Mouse (Mus musculus): ENCODE measurements around the gene Hist1h2ai. TPM values are rescaled to one million over a fixed set of nuclear protein-coding genes. Genes with fewer than 3 reads are reported as not detected.
"Not testable (repeated sequence)": the region's sequence is repeated elsewhere in the genome, so short reads cannot be mapped to it uniquely, and the experiment has no call there.

Hist1h2ai gene
- polyA plus RNA-seq, 1 experiment from 2014 or later, result 13.5 TPM

DNA sequence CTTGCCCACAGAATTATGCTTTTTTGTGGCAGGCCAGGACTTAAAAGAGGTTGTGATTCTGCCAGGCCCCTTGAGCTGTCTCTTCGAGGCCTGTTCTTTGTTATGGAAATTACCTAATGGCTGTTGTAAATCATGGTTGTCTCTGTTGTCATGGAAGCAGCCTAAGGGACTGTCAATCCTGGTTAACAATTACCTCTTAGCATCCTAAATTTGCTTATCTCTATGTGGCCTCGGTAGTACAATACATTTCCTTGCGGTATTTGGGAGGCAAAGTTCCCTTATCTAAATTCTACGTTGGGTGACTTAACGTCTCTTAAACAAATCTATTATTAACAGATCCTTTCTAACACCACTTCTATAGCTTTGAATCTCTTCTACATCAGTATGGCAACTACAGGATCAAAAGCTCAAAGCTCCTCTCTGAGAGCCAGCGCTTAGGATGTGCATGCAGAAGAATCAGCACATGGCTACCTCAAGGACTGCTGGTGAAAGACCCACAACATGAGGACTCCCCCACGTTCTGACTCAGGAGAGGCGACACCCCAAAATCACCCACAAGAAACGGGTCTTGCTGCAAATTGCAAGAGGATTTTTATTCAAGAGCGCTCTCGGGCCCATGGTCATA, 11.8 kb downstream of the Hist1h2ai start:
- no peak overlapping the region for H3K27ac ChIP-seq (ENCODE audit: low read length)

DNA sequence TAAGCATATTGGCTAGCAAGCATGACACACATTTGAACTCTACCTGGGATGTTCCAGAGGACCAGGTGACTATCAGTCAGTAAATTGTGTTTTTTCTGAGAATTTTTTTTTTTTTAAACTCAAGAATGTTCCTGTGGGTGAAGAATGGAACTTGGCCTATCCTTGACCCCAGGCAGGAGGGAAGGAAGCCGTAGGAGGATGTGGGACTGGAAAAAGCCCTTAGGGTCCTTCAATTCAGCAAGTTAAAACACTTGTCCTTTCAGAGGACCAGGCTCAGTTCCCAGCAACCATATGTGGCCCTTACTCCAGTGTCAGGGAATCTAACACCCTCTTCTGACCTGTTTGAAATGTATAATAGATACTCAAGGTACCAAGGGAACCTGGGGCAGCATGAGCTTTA, 13.3 kb downstream of the Hist1h2ai start:
- H3K4me3 ChIP-seq (ENCODE audit: low read length), result no peak overlapping the region
- no peaks in the 10 kb centered on the region for H3K9me3 ChIP-seq (ENCODE audit: low read length)
- WGBS, result 35% methylated on average over 1 of the region's 1 CpGs
- H3K4me1 ChIP-seq (ENCODE audit: insufficient read depth, low read length), result peaks cover 10% of the 10 kb centered on the region; the same call in 1 of the 2 replicates
- no peaks in the 10 kb centered on the region for H3K36me3 ChIP-seq (ENCODE audit: insufficient read depth, low read length)
- no peak overlapping the region for H3K27ac ChIP-seq (ENCODE audit: low read length)
- no peak overlapping the region for H3K4me2 ChIP-seq (replicated peaks; ENCODE audit: low read depth, low read length)
- ATAC-seq (ENCODE audit: low FRiP score, low TSS enrichment), result no peak
- H3K27me3 ChIP-seq (ENCODE audit: insufficient read depth, low read length), result no peaks in the 10 kb centered on the region
- H3K9ac ChIP-seq (replicated peaks; ENCODE audit: low read length), result no peak overlapping the region

More for the DNA sequence above, 11.8 kb downstream of the Hist1h2ai start:
- no peak overlapping the region for H3K9ac ChIP-seq (replicated peaks; ENCODE audit: low read length)
- ATAC-seq (ENCODE audit: low FRiP score, low TSS enrichment), result no peak
- 51% methylated on average over 11 of the region's 11 CpGs for WGBS
- H3K27me3 ChIP-seq (ENCODE audit: insufficient read depth, low read length), result no peaks in the 10 kb centered on the region
- no peaks in the 10 kb centered on the region for H3K36me3 ChIP-seq (ENCODE audit: insufficient read depth, low read length)
- no peak overlapping the region for H3K4me3 ChIP-seq (ENCODE audit: low read length)
- H3K4me1 ChIP-seq (ENCODE audit: insufficient read depth, low read length), result no peaks in the 10 kb centered on the region
- H3K4me2 ChIP-seq (replicated peaks; ENCODE audit: low read depth, low read length), result no peak overlapping the region
- no peaks in the 10 kb centered on the region for H3K9me3 ChIP-seq (ENCODE audit: low read length)

DNA sequence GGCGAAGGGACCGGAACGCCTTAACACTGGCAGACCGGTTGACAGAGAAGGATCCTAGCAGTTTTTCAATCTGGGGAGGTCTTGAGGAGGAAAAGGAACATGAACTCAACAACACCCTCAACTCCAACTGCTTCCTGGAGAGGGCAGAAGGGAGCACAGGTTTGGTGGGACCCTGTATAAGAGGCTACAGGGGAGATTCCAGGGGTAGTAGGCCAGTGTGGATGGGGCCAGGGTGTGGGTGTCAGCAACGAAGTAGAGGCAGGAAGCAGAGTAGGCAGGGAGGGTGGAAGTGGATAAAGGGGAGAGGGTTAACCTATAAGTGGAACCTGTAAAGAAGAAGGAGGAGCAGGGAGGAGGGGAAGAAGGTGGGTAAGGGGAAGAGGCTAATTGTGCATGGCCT, 17.2 kb downstream of the Hist1h2ai start:
- 70% methylated on average over 5 of the region's 5 CpGs for WGBS
- Histone ChIP-seq H3K9ac (replicated peaks; ENCODE audit: low read length) (peak overlapping the region; percentile 82), H3K4me3 (ENCODE audit: low read length) (no peak overlapping the region), H3K9me3 (ENCODE audit: low read length) (no peaks in the 10 kb centered on the region), H3K36me3 (ENCODE audit: insufficient read depth, low read length) (no peaks in the 10 kb centered on the region), H3K4me1 (ENCODE audit: insufficient read depth, low read length) (peaks cover 12% of the 10 kb centered on the region; the same call in 1 of the 2 replicates), H3K27ac (ENCODE audit: low read length) (peak overlapping the region; percentile 98; the same call in 1 of the 2 replicates), H3K4me2 (replicated peaks; ENCODE audit: low read depth, low read length) (no peak overlapping the region), H3K27me3 (ENCODE audit: insufficient read depth, low read length) (no peaks in the 10 kb centered on the region)
- peak; percentile 14; the same call in 1 of the 2 replicates for ATAC-seq (ENCODE audit: low FRiP score, low TSS enrichment)

DNA sequence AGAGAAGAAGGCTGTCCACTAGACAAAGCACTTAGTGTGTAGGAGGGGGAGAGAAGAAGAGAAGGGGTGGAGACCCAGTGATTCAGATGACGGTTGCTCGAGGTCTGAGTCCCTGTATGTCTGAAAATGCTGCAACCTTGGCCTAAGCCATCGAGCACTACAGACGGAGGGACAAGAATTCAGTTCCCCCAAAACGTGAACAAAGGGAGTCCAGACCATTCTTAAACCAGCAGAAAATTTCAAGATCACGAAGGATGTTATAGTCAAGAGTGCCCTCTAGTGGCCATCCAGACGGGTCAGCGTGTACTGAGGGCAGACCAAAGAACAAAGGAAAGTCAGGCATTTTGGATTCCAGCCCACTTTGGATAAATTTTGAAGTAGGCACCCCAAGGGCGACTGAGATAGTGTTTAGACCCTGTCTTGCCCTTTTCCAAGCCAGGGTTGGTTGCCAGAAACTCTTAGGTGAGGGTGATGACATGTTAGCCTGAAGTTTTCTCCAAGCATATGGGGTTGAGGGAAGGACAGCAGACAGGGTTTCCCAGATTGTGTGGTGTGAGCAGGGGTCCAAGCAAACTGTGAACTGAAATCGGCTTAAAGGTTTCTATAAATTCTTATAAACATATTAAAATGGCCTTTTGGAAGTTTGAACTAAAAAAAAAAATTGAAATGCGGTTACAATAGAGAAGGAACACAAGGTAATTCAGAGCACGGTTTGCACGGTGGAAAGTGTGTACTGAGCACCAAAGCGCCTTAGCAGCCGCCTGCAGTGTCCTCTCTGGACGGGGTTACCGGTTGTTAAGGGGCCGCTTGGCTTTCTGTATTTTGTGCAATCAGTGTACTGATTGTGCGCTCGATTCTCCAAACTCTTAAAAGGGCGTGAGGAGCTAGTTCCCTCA, 18.0 kb downstream of the Hist1h2ai start:
- Histone ChIP-seq H3K4me2 (replicated peaks; ENCODE audit: low read depth, low read length) (peak overlapping the region; percentile 67), H3K36me3 (ENCODE audit: insufficient read depth, low read length) (no peaks in the 10 kb centered on the region), H3K9me3 (ENCODE audit: low read length) (no peaks in the 10 kb centered on the region), H3K27ac (ENCODE audit: low read length) (peak overlapping the region; percentile 98), H3K9ac (replicated peaks; ENCODE audit: low read length) (peak overlapping the region; percentile 82), H3K4me1 (ENCODE audit: insufficient read depth, low read length) (peaks cover 12% of the 10 kb centered on the region; the same call in 1 of the 2 replicates), H3K27me3 (ENCODE audit: insufficient read depth, low read length) (no peaks in the 10 kb centered on the region), H3K4me3 (ENCODE audit: low read length) (peak overlapping the region; percentile 61)
- WGBS, result under 1% methylated on average over 21 of the region's 21 CpGs
- peak; percentile 85 for ATAC-seq (ENCODE audit: low FRiP score, low TSS enrichment)

DNA sequence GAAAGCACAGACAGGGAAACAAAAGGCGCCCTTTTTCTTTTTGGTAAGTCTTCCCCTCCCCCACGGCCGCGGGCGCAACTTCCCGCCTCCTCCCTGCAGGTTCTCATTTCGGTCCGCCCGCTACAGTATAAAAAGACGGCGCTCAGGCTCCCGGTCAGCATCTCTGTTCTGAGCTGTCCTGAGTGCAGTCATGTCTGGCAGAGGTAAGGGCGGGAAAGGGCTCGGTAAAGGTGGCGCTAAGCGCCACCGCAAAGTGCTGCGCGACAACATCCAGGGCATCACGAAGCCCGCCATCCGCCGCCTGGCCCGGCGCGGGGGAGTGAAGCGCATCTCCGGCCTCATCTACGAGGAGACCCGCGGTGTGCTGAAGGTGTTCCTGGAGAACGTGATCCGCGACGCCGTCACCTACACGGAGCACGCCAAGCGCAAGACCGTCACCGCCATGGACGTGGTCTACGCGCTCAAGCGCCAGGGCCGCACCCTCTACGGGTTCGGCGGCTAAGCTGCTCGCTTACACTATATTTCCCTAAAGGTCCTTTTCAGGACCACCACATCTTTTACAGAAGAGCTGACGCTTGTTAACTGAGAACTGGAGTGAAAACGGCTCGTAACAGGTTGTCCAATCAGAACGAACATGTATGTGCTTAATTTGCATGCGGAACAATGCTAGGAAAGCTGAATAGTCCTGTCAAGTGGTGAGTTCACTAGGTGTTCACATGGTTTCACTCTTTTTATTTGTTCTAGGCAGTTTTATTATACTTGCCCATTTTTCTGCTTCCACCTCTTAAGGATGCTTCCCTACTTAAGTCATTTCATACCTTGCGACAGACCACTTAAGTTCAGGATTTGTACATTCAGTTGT, 18.9 kb downstream of the Hist1h2ai start, which contains the start of gene Hist1h4j:
Gene Hist1h4j (plus strand): TSS at position 159 of the 862 bp plus-strand sequence.
- H3K27ac ChIP-seq (ENCODE audit: low read length), result peak within 1 kb of the TSS; percentile 98
- peaks cover 12% of the 10 kb centered on the region; the same call in 1 of the 2 replicates for H3K4me1 ChIP-seq (ENCODE audit: insufficient read depth, low read length)
- not testable (repeated sequence) for H3K9me3 ChIP-seq (ENCODE audit: low read length); H3K27me3 ChIP-seq (ENCODE audit: insufficient read depth, low read length); H3K36me3 ChIP-seq (ENCODE audit: insufficient read depth, low read length)
- peak within 1 kb of the TSS; percentile 67 for H3K4me2 ChIP-seq (replicated peaks; ENCODE audit: low read depth, low read length)
- peak; percentile 94 for ATAC-seq (ENCODE audit: low FRiP score, low TSS enrichment)
- peak within 1 kb of the TSS; percentile 82 for H3K9ac ChIP-seq (replicated peaks; ENCODE audit: low read length)
- under 1% methylated on average over 43 of the region's 56 CpGs for WGBS
- peak within 1 kb of the TSS; percentile 61 for H3K4me3 ChIP-seq (ENCODE audit: low read length)

DNA sequence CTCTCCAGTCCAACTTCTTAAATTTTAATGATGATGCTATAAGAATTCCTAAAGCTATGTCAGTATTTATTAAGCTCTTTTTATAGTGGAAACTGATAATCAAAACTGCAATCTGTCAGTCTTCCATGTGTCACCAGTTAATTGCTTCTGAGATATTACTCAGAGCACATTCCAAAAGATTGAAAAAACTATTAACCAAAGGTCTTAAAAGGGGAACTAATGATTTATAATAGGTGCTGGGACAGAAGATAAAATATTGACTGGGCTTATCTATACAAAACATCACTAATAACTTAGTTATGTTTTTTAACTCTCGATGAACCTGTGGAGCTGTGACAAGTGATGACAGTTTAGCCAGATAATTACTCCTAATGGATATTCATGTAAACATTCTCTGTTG, 28.8 kb downstream of the Hist1h2ai start:
- H3K9ac ChIP-seq (replicated peaks; ENCODE audit: low read length), result no peak overlapping the region
- H3K4me1 ChIP-seq (ENCODE audit: insufficient read depth, low read length), result peaks cover 11% of the 10 kb centered on the region; the same call in 1 of the 2 replicates
- no peak overlapping the region for H3K4me3 ChIP-seq (ENCODE audit: low read length)
- WGBS, result 79% methylated on average over 1 of the region's 1 CpGs
- no peaks in the 10 kb centered on the region for H3K36me3 ChIP-seq (ENCODE audit: insufficient read depth, low read length)
- no peak for ATAC-seq (ENCODE audit: low FRiP score, low TSS enrichment)
- no peaks in the 10 kb centered on the region for H3K27me3 ChIP-seq (ENCODE audit: insufficient read depth, low read length)
- no peaks in the 10 kb centered on the region for H3K9me3 ChIP-seq (ENCODE audit: low read length)
- no peak overlapping the region for H3K27ac ChIP-seq (ENCODE audit: low read length)
- H3K4me2 ChIP-seq (replicated peaks; ENCODE audit: low read depth, low read length), result no peak overlapping the region

DNA sequence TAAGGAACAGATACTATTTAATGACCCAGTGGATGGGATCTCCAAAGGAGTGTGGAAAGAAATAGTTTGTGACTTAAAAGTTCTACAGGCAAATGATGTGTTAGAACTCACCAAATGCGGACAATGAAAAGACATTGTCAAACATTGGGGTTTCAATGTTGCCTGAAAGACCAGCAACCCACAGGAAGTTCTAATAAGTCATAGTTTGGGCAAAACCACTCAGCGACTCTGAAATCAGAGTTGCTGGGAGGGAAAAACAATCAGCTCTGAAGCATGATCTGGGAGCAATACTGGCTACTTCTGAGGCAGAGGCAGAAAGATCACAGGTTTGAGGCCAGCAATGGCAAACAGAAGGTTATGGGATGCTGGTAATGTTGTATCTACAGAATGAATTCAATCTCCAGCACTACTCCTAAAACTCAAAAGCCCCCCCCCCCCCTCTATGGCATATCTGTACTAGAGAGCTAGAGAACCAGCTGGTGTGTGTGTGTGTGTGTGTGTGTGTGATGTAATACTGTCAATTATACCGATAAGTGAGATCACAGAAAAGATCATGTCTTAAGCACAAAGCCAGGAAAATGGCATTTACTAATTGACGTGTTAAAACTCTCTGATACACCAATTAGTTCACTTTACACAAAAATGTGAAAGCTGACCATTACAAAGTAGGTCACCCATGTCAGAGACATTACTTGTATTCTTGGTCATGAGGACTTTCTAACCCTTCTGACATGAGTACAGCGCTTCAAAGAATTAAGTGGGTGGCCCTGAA, 33.4 kb downstream of the Hist1h2ai start:
- H3K9ac ChIP-seq (replicated peaks; ENCODE audit: low read length), result peak overlapping the region; percentile 78
- H3K36me3 ChIP-seq (ENCODE audit: insufficient read depth, low read length), result no peaks in the 10 kb centered on the region
- ATAC-seq (ENCODE audit: low FRiP score, low TSS enrichment), result no peak
- no peaks in the 10 kb centered on the region for H3K9me3 ChIP-seq (ENCODE audit: low read length)
- peak overlapping the region; percentile 60 for H3K4me3 ChIP-seq (ENCODE audit: low read length)
- WGBS, result 2% methylated on average over 5 of the region's 5 CpGs
- peaks cover 28% of the 10 kb centered on the region for H3K4me1 ChIP-seq (ENCODE audit: insufficient read depth, low read length)
- H3K4me2 ChIP-seq (replicated peaks; ENCODE audit: low read depth, low read length), result peak overlapping the region; percentile 83
- no peaks in the 10 kb centered on the region for H3K27me3 ChIP-seq (ENCODE audit: insufficient read depth, low read length)
- H3K27ac ChIP-seq (ENCODE audit: low read length), result peak overlapping the region; percentile 96

DNA sequence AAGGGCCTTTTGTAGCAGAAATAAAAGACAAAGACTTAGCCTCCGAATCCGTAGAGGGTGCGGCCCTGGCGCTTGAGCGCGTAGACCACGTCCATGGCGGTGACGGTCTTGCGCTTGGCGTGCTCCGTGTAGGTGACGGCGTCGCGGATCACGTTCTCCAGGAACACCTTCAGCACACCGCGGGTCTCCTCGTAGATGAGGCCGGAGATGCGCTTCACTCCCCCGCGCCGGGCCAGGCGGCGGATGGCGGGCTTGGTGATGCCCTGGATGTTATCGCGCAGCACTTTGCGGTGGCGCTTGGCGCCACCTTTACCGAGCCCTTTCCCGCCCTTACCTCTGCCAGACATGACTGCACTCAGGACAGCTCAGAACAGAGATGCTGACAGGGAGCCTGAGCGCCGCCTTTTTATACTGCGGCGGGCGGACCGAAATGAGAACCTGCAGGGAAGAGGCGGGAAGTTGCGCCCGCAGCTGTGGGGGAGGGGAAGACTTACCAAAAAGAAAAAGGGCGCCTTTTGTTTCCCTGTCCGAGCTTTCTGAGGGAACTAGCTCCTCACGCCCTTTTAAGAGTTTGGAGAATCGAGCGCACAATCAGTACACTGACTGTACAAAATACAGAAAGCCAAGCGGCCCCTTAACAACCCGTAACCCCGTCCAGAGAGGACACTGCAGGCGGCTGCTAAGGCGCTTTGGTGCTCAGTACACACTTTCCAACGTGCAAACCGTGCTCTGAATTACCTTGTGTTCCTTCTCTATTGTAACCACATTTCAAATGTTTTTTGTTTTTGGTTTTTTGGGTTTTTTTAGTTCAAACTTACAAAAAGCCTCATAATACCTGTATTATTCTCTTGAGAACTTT, 34.2 kb downstream of the Hist1h2ai start, which contains the start of gene Hist1h4k:
Gene Hist1h4k (minus strand): TSS at position 347 of the 859 bp plus-strand sequence.
- peak; percentile 84 for ATAC-seq (ENCODE audit: low FRiP score, low TSS enrichment)
- H3K27me3 ChIP-seq (ENCODE audit: insufficient read depth, low read length); H3K36me3 ChIP-seq (ENCODE audit: insufficient read depth, low read length); H3K9me3 ChIP-seq (ENCODE audit: low read length): not testable (repeated sequence)
- peak within 1 kb of the TSS; percentile 78 for H3K9ac ChIP-seq (replicated peaks; ENCODE audit: low read length)
- peaks cover 30% of the 10 kb centered on the region for H3K4me1 ChIP-seq (ENCODE audit: insufficient read depth, low read length)
- peak within 1 kb of the TSS; percentile 83 for H3K4me2 ChIP-seq (replicated peaks; ENCODE audit: low read depth, low read length)
- WGBS, result under 1% methylated on average over 40 of the region's 56 CpGs
- H3K27ac ChIP-seq (ENCODE audit: low read length), result peak within 1 kb of the TSS; percentile 96
- peak within 1 kb of the TSS; percentile 60 for H3K4me3 ChIP-seq (ENCODE audit: low read length)

All from kidney, embryonic 16.5 days (tissue).